Mouse (Mus musculus) brain, embryonic 14.5 days (tissue): ENCODE measurements around the gene Syne1. TPM values are rescaled to one million over a fixed set of nuclear protein-coding genes. Genes with fewer than 3 reads are reported as not detected.

Experiments used
- DNase-seq: peaks from one replicate; pipeline ENCODE4 v3.0.0-alpha.2; 2011; ENCODE audit warnings: low read depth
- CTCF ChIP-seq: fragments of 200-500 bp; IDR thresholded peaks from 2 replicates; pipeline ENCODE4 v1.5.1; 2012; ENCODE audit warnings: inconsistent platforms, mild to moderate bottlenecking, moderate library complexity, borderline replicate concordance; ENCODE audit not compliant: insufficient read depth, insufficient read length; ENCODE audit errors: extremely low read depth
- POLR2A ChIP-seq: fragments of 200-500 bp; IDR thresholded peaks from 2 replicates; pipeline ENCODE4 v1.6.1; 2012; ENCODE audit warnings: mild to moderate bottlenecking, inconsistent platforms, borderline replicate concordance; ENCODE audit not compliant: poor library complexity, insufficient read depth, insufficient read length, severe bottlenecking; ENCODE audit errors: extremely low read depth
- polyA plus RNA-seq: library from polyadenylated mRNA; depleted of rRNA; stranded (reverse); fragments of >200 nt; gene quantifications from 2 replicates; pipeline ENCODE4 v1.2.3, GENCODE M21; 2012

Syne1 gene
- polyA plus RNA-seq, 1 experiment, result 20.4 TPM

DNA sequence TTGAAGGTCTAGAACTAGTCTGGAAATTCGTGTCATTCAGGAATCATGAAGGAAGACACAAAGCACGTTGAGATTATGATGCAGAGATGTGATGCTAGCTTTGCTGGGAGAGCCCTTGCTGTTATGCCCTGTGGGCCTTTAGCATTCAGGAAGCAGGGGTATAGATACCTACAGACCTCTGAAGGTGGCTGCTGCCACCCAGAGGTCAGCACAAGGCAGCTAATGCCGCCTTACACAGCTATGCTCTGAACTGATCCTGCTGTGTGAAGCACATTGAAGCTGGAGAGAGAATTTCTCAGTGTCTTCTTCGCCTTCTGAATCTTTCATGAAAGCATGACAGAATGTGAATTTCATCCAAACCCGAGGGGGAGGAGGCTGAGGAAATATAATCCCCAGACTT, 3.7 kb upstream of the Syne1 start:
- TF ChIP-seq POLR2A (no peak), CTCF (peak; percentile 53; the same call in 1 of the 2 replicates)
- peak; percentile 62 for DNase-seq

GRCm38 (mm10) chr10:5550168-5551021, 887 bp downstream of the Syne1 start:
- TF ChIP-seq POLR2A (no peak), CTCF (no peak)
- peak; percentile 78 for DNase-seq

GRCm38 (mm10) chr10:5549871-5550167, 1.5 kb downstream of the Syne1 start:
- no peak for TF ChIP-seq POLR2A
- no peak for TF ChIP-seq CTCF
- DNase-seq, result no peak

DNA sequence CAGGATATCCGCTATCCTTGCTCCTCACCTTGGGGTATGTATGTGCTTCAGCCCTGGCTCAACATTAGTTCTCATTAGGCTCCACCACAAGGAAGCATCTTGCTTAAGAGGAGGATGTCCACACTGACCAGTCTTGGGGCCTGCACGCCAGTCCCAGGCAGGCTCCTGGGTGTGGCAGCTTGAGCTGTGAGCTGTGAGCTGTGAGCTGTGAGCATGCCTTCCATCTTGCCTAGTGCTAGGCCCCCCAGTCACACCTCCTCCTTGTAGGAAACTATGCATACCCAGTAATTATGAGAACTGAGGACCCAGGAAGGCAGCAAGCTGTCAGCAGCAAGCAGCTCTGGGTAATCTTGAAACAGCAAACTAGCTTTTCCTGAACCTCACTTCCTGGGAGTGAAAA, 2.6 kb downstream of the Syne1 start:
- TF ChIP-seq POLR2A (no peak), CTCF (no peak)

DNA sequence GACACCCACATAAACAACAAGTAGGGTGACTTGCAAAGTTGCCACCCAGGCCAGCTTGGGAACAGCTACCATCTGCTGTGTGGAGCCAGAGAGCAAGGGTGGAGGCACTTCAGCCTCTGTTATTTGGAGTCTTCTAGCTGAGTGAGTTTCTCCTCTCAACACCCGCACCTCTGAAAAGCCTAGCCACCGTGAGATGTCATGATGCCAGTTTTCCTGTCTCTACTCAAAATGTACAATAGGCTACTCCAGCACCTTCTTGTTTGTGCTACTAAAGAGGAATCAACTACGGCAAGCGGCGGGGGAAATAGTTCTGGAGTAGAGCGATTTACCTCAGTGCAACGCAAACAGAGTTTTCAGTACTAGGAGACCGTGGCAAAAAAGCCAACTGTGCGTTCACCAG, 3.5 kb downstream of the Syne1 start:
- TF ChIP-seq POLR2A, result no peak
- no peak for TF ChIP-seq CTCF
- DNase-seq, result no peak

More for the DNA sequence above, 2.6 kb downstream of the Syne1 start:
- DNase-seq, result no peak

GRCm38 (mm10) chr10:5546428-5546827, 4.9 kb downstream of the Syne1 start:
- DNase-seq, result no peak

GRCm38 (mm10) chr10:5528284-5528683, 23.0 kb downstream of the Syne1 start:
- TF ChIP-seq POLR2A, result no peak
- no peak for TF ChIP-seq CTCF
- DNase-seq, result peak; percentile 6

More at GRCm38 (mm10) chr10:5546428-5546827, 4.9 kb downstream of the Syne1 start:
- no peak for TF ChIP-seq POLR2A
- no peak for TF ChIP-seq CTCF

GRCm38 (mm10) chr10:5527634-5528033, 23.6 kb downstream of the Syne1 start:
- TF ChIP-seq CTCF (no peak), POLR2A (no peak)
- DNase-seq, result no peak

- no peak for TF ChIP-seq POLR2A
- DNase-seq, result no peak
These were observed 28.4 kb downstream of the Syne1 start for GRCm38 (mm10) chr10:5522904-5523303.

DNA sequence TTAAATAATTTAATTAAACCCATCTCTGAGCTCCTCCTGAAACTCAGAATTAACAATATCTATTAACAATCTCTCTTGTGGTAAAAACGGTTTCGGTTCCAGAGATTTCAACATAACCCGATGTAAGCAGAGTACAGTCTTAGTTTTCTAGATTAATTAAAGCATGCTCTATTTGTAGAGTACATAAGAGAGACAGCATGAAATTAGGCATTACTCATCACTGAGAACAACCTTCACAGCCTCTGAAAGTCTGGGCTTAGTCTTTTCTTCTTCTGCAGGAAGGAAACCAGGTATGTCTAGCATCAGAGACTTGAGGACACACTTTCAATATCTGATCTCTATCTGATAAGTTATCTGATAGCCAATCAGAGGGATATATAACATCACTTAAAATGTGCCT, 29.0 kb downstream of the Syne1 start:
- no peak for TF ChIP-seq CTCF
- no peak for TF ChIP-seq POLR2A
- no peak for DNase-seq

- no peak for DNase-seq
- no peak for TF ChIP-seq CTCF
- TF ChIP-seq POLR2A, result no peak
These were observed 30.6 kb downstream of the Syne1 start for GRCm38 (mm10) chr10:5520695-5521094.

DNA sequence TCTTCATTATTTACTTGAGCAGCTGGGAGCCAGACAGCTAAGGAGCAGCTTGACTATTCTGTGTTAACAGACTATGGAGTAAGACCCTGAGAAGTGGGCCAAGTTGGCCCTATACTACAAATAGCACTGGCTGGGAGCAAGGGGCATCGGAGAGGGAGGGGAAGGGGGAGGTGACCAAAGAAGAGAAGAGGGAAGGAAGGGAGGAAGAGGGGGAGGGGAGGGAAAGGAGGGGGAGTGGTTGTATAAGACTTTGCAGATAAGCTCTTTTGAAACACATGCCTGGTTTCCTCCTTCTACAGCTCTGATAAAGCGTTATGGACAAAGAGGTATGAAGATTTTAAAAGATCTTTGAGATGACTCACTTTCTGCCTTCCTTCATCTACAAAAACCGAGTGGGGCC, 36.0 kb downstream of the Syne1 start:
- DNase-seq, result no peak
- TF ChIP-seq POLR2A (no peak), CTCF (no peak)
